Mouse (Mus musculus): ENCODE measurements at regions not wholly inside any gene's neighbourhood (a gene's known extent, or its start where the extent isn't known, plus 50 kb on each side); places are given as distances from the start of the nearest gene placed in this dataset.

- no peak overlapping the region for H3K4me2 ChIP-seq
- H3K27ac ChIP-seq (ENCODE audit: poor library complexity, severe bottlenecking) = no peak overlapping the region
- no peaks in the 10 kb centered on the region for H3K27me3 ChIP-seq (replicated peaks)
- H3K4me1 ChIP-seq (replicated peaks) = no peaks in the 10 kb centered on the region
- WGBS = 63% methylated on average over 12 of the region's 12 CpGs
- no peak for ATAC-seq (ENCODE audit: insufficient number of reproducible peaks, low FRiP score)
- no peak overlapping the region for H3K4me3 ChIP-seq
- H3K9me3 ChIP-seq (replicated peaks) = no peaks in the 10 kb centered on the region
- no peaks in the 10 kb centered on the region for H3K36me3 ChIP-seq
- H3K9ac ChIP-seq = no peak overlapping the region
Measured at GRCm38 (mm10) chr15:68719486-68719885, 2218.8 kb upstream of the Lrrc6 start.

- WGBS = 80% methylated on average over 4 of the region's 4 CpGs
- no peak overlapping the region for H3K4me2 ChIP-seq
Measured at GRCm38 (mm10) chr15:68714337-68714736, 2213.6 kb upstream of the Lrrc6 start.

GRCm38 (mm10) chr15:68707306-68707705 lies 2206.6 kb upstream of the Lrrc6 start:
- H3K9ac ChIP-seq = no peak overlapping the region
- no peaks in the 10 kb centered on the region for H3K36me3 ChIP-seq
- H3K4me3 ChIP-seq = no peak overlapping the region
- H3K9me3 ChIP-seq (replicated peaks) = peaks cover 3% of the 10 kb centered on the region
- no peak for ATAC-seq (ENCODE audit: insufficient number of reproducible peaks, low FRiP score)
- H3K4me2 ChIP-seq = no peak overlapping the region
- H3K27ac ChIP-seq (ENCODE audit: poor library complexity, severe bottlenecking) = no peak overlapping the region
- 79% methylated on average over 3 of the region's 3 CpGs for WGBS
- H3K4me1 ChIP-seq (replicated peaks) = no peaks in the 10 kb centered on the region
- H3K27me3 ChIP-seq (replicated peaks) = no peaks in the 10 kb centered on the region

More at GRCm38 (mm10) chr15:68714337-68714736, 2213.6 kb upstream of the Lrrc6 start:
- Histone ChIP-seq H3K36me3 (no peaks in the 10 kb centered on the region), H3K27me3 (replicated peaks) (no peaks in the 10 kb centered on the region), H3K9me3 (replicated peaks) (no peaks in the 10 kb centered on the region), H3K4me3 (no peak overlapping the region), H3K4me1 (replicated peaks) (no peaks in the 10 kb centered on the region), H3K27ac (ENCODE audit: poor library complexity, severe bottlenecking) (no peak overlapping the region), H3K9ac (no peak overlapping the region)
- no peak for ATAC-seq (ENCODE audit: insufficient number of reproducible peaks, low FRiP score)

GRCm38 (mm10) chr15:68695041-68695650 lies 2194.4 kb upstream of the Lrrc6 start:
- Histone ChIP-seq H3K4me1 (replicated peaks) (peaks cover 3% of the 10 kb centered on the region; the same call in 1 of the 2 replicates), H3K4me3 (no peak overlapping the region), H3K9ac (no peak overlapping the region), H3K27me3 (replicated peaks) (no peaks in the 10 kb centered on the region), H3K4me2 (no peak overlapping the region; the same call in 1 of the 2 replicates), H3K9me3 (replicated peaks) (no peaks in the 10 kb centered on the region), H3K27ac (ENCODE audit: poor library complexity, severe bottlenecking) (no peak overlapping the region), H3K36me3 (no peaks in the 10 kb centered on the region)
- 29% methylated on average over 5 of the region's 5 CpGs for WGBS
- ATAC-seq (ENCODE audit: insufficient number of reproducible peaks, low FRiP score) = no peak

- H3K36me3 ChIP-seq = no peaks in the 10 kb centered on the region
- H3K4me2 ChIP-seq = no peak overlapping the region
- H3K27me3 ChIP-seq (replicated peaks) = no peaks in the 10 kb centered on the region
- H3K4me1 ChIP-seq (replicated peaks) = no peaks in the 10 kb centered on the region
- ATAC-seq (ENCODE audit: insufficient number of reproducible peaks, low FRiP score) = no peak
- no peak overlapping the region for H3K27ac ChIP-seq (ENCODE audit: poor library complexity, severe bottlenecking)
- no peak overlapping the region for H3K9ac ChIP-seq
- no peaks in the 10 kb centered on the region for H3K9me3 ChIP-seq (replicated peaks)
- no peak overlapping the region for H3K4me3 ChIP-seq
- 62% methylated on average over 1 of the region's 1 CpGs for WGBS
Measured at GRCm38 (mm10) chr15:68667462-68667861, 2166.8 kb upstream of the Lrrc6 start.

- no peaks in the 10 kb centered on the region for H3K4me1 ChIP-seq (replicated peaks)
- H3K36me3 ChIP-seq = no peaks in the 10 kb centered on the region
- H3K9me3 ChIP-seq (replicated peaks) = no peaks in the 10 kb centered on the region
- H3K4me3 ChIP-seq = no peak overlapping the region
- no peak overlapping the region for H3K9ac ChIP-seq
- no peak overlapping the region for H3K4me2 ChIP-seq
- H3K27me3 ChIP-seq (replicated peaks) = no peaks in the 10 kb centered on the region
- no peak for ATAC-seq (ENCODE audit: insufficient number of reproducible peaks, low FRiP score)
- no peak overlapping the region for H3K27ac ChIP-seq (ENCODE audit: poor library complexity, severe bottlenecking)
Measured at GRCm38 (mm10) chr15:68665331-68665730, 2164.6 kb upstream of the Lrrc6 start.

GRCm38 (mm10) chr15:68656722-68657121 lies 2156.0 kb upstream of the Lrrc6 start:
- H3K36me3 ChIP-seq = no peaks in the 10 kb centered on the region
- H3K9ac ChIP-seq = no peak overlapping the region
- H3K4me1 ChIP-seq (replicated peaks) = no peaks in the 10 kb centered on the region
- H3K9me3 ChIP-seq (replicated peaks) = no peaks in the 10 kb centered on the region
- H3K4me2 ChIP-seq = no peak overlapping the region
- no peak for ATAC-seq (ENCODE audit: insufficient number of reproducible peaks, low FRiP score)
- no peaks in the 10 kb centered on the region for H3K27me3 ChIP-seq (replicated peaks)
- H3K4me3 ChIP-seq = no peak overlapping the region
- no peak overlapping the region for H3K27ac ChIP-seq (ENCODE audit: poor library complexity, severe bottlenecking)
- 64% methylated on average over 6 of the region's 6 CpGs for WGBS

- Histone ChIP-seq H3K9ac (no peak overlapping the region), H3K4me2 (no peak overlapping the region), H3K27ac (ENCODE audit: poor library complexity, severe bottlenecking) (no peak overlapping the region), H3K27me3 (replicated peaks) (no peaks in the 10 kb centered on the region), H3K36me3 (no peaks in the 10 kb centered on the region), H3K4me3 (no peak overlapping the region), H3K4me1 (replicated peaks) (no peaks in the 10 kb centered on the region), H3K9me3 (replicated peaks) (no peaks in the 10 kb centered on the region)
- no peak for ATAC-seq (ENCODE audit: insufficient number of reproducible peaks, low FRiP score)
- 81% methylated on average over 3 of the region's 3 CpGs for WGBS
Measured at GRCm38 (mm10) chr15:68655046-68655445, 2154.3 kb upstream of the Lrrc6 start.

- Histone ChIP-seq H3K4me3 (no peak overlapping the region), H3K9me3 (replicated peaks) (no peaks in the 10 kb centered on the region), H3K27me3 (replicated peaks) (no peaks in the 10 kb centered on the region), H3K27ac (ENCODE audit: poor library complexity, severe bottlenecking) (no peak overlapping the region), H3K4me1 (replicated peaks) (no peaks in the 10 kb centered on the region), H3K36me3 (no peaks in the 10 kb centered on the region), H3K4me2 (no peak overlapping the region), H3K9ac (no peak overlapping the region)
- WGBS = 43% methylated on average over 2 of the region's 2 CpGs
- no peak for ATAC-seq (ENCODE audit: insufficient number of reproducible peaks, low FRiP score)
Measured at GRCm38 (mm10) chr15:68650609-68651008, 2149.9 kb upstream of the Lrrc6 start.

GRCm38 (mm10) chr15:68650033-68650432 lies 2149.3 kb upstream of the Lrrc6 start:
- H3K27ac ChIP-seq (ENCODE audit: poor library complexity, severe bottlenecking) = no peak overlapping the region
- H3K36me3 ChIP-seq = no peaks in the 10 kb centered on the region
- no peak overlapping the region for H3K9ac ChIP-seq
- H3K9me3 ChIP-seq (replicated peaks) = no peaks in the 10 kb centered on the region
- H3K4me3 ChIP-seq = no peak overlapping the region
- no peak for ATAC-seq (ENCODE audit: insufficient number of reproducible peaks, low FRiP score)
- WGBS = 74% methylated on average over 3 of the region's 3 CpGs
- no peak overlapping the region for H3K4me2 ChIP-seq
- no peaks in the 10 kb centered on the region for H3K4me1 ChIP-seq (replicated peaks)
- no peaks in the 10 kb centered on the region for H3K27me3 ChIP-seq (replicated peaks)

- Histone ChIP-seq H3K9ac (no peak overlapping the region), H3K4me2 (no peak overlapping the region), H3K9me3 (replicated peaks) (no peaks in the 10 kb centered on the region), H3K27ac (ENCODE audit: poor library complexity, severe bottlenecking) (no peak overlapping the region), H3K27me3 (replicated peaks) (no peaks in the 10 kb centered on the region), H3K4me1 (replicated peaks) (no peaks in the 10 kb centered on the region), H3K4me3 (no peak overlapping the region), H3K36me3 (no peaks in the 10 kb centered on the region)
- no peak for ATAC-seq (ENCODE audit: insufficient number of reproducible peaks, low FRiP score)
- WGBS = 83% methylated on average over 3 of the region's 3 CpGs
Measured at GRCm38 (mm10) chr15:68646865-68647264, 2146.2 kb upstream of the Lrrc6 start.

GRCm38 (mm10) chr15:68644862-68645261 lies 2144.2 kb upstream of the Lrrc6 start:
- H3K4me3 ChIP-seq = no peak overlapping the region
- H3K9ac ChIP-seq = no peak overlapping the region
- H3K27me3 ChIP-seq (replicated peaks) = no peaks in the 10 kb centered on the region
- 76% methylated on average over 1 of the region's 1 CpGs for WGBS
- H3K9me3 ChIP-seq (replicated peaks) = no peaks in the 10 kb centered on the region
- no peaks in the 10 kb centered on the region for H3K36me3 ChIP-seq
- no peaks in the 10 kb centered on the region for H3K4me1 ChIP-seq (replicated peaks)
- no peak overlapping the region for H3K4me2 ChIP-seq
- no peak overlapping the region for H3K27ac ChIP-seq (ENCODE audit: poor library complexity, severe bottlenecking)
- ATAC-seq (ENCODE audit: insufficient number of reproducible peaks, low FRiP score) = no peak

All from heart, embryonic 12.5 days (tissue).